Mouse (Mus musculus) liver (tissue): ENCODE measurements around the gene Gm10401.

Experiments
- DNase-seq: peaks from one replicate; pipeline ENCODE4 v3.0.0-alpha.2; 2020; ENCODE audit warnings: mixed read lengths

Gene Gm10401

GRCm38 (mm10) chr5:115098195-115098594 lies at the start of gene Gm10401:
TSS of gene Gm10401 (minus strand) at chr5:115098295.
- no peak for DNase-seq

GRCm38 (mm10) chr5:115147388-115147787 lies 49.3 kb upstream of the Gm10401 start:
- DNase-seq: no peak

- DNase-seq: no peak
Measured at GRCm38 (mm10) chr5:115146747-115147130, 48.6 kb upstream of the Gm10401 start.

GRCm38 (mm10) chr5:115145976-115146746 lies 48.1 kb upstream of the Gm10401 start:
- no peak for DNase-seq

GRCm38 (mm10) chr5:115145253-115145968 lies 47.3 kb upstream of the Gm10401 start:
- no peak for DNase-seq

GRCm38 (mm10) chr5:115144471-115144870 lies 46.4 kb upstream of the Gm10401 start:
- DNase-seq: no peak

- DNase-seq: no peak
Measured at GRCm38 (mm10) chr5:115143552-115143951, 45.5 kb upstream of the Gm10401 start.

- no peak for DNase-seq
Measured at GRCm38 (mm10) chr5:115142166-115142697, 44.1 kb upstream of the Gm10401 start.

GRCm38 (mm10) chr5:115140726-115141125 lies 42.6 kb upstream of the Gm10401 start:
- no peak for DNase-seq

- no peak for DNase-seq
Measured at GRCm38 (mm10) chr5:115139124-115139523, 41.0 kb upstream of the Gm10401 start.

GRCm38 (mm10) chr5:115134234-115135165 lies 36.4 kb upstream of the Gm10401 start, which contains the start of gene Unc119b:
TSS of gene Unc119b (minus strand) at chr5:115134975.
- DNase-seq: peak; percentile 92

- no peak for DNase-seq
Measured at GRCm38 (mm10) chr5:115133358-115134066, 35.4 kb upstream of the Gm10401 start.

GRCm38 (mm10) chr5:115132465-115132864 lies 34.4 kb upstream of the Gm10401 start:
- DNase-seq: no peak

GRCm38 (mm10) chr5:115129328-115129727 lies 31.2 kb upstream of the Gm10401 start:
- no peak for DNase-seq

GRCm38 (mm10) chr5:115127421-115128179 lies 29.5 kb upstream of the Gm10401 start:
- DNase-seq: no peak

- DNase-seq: no peak
Measured at GRCm38 (mm10) chr5:115126578-115127312, 28.6 kb upstream of the Gm10401 start.

- peak; percentile 79 for DNase-seq
Measured at GRCm38 (mm10) chr5:115125211-115125871, 27.2 kb upstream of the Gm10401 start.

GRCm38 (mm10) chr5:115124690-115125089 lies 26.6 kb upstream of the Gm10401 start:
- no peak for DNase-seq

- DNase-seq: no peak
Measured at GRCm38 (mm10) chr5:115120978-115121377, 22.9 kb upstream of the Gm10401 start.
